Mouse (Mus musculus) megakaryocyte, embryonic 14.5 days (primary cell): ENCODE results near the gene Aanat. TPM values are rescaled to one million over a fixed set of nuclear protein-coding genes. Genes with fewer than 3 reads are reported as not detected.

Experiments used
- H3K27me3 ChIP-seq: replicated peaks from 2 replicates; pipeline ENCODE3; 2012; ENCODE audit warnings: inconsistent platforms
- H3K36me3 ChIP-seq: replicated peaks from 2 replicates; pipeline ENCODE3; 2012; ENCODE audit warnings: low read length, inconsistent platforms, mixed read lengths
- H3K4me1 ChIP-seq: 2 replicates; pipeline ENCODE4 v1.6.1; 2012; ENCODE audit warnings: inconsistent platforms
- H3K4me3 ChIP-seq: replicated peaks from 2 replicates; pipeline ENCODE3; 2012; ENCODE audit warnings: moderate library complexity, mild to moderate bottlenecking, inconsistent platforms
- H3K9me3 ChIP-seq: 2 replicates; pipeline ENCODE4 v1.6.1; 2012; ENCODE audit warnings: inconsistent platforms
- FLI1 ChIP-seq: IDR thresholded peaks from 2 replicates; pipeline ENCODE4 v1.6.1; 2012; ENCODE audit warnings: low read length, inconsistent platforms, mixed read lengths
- GATA1 ChIP-seq: IDR thresholded peaks from 3 replicates; pipeline ENCODE4 v1.6.1; 2012; ENCODE audit warnings: mixed read lengths, low read length, inconsistent platforms, borderline replicate concordance
- polyA plus RNA-seq: library from polyadenylated mRNA; stranded (reverse); fragments of >175 nt; gene quantifications from 2 replicates; pipeline ENCODE4 v1.2.3, GENCODE M21; 2012; ENCODE audit warnings: low replicate concordance; ENCODE audit not compliant: insufficient read depth

The Aanat gene
- polyA plus RNA-seq, 1 experiment: 0.21 TPM

GRCm38 (mm10) chr11:116589574-116589973, 3.3 kb downstream of the Aanat start:
- peaks cover 57% of the 10 kb centered on the region for H3K4me1 ChIP-seq
- peaks cover 61% of the 10 kb centered on the region for H3K27me3 ChIP-seq
- H3K4me3 ChIP-seq: no peak overlapping the region
- H3K9me3 ChIP-seq: no peaks in the 10 kb centered on the region
- TF ChIP-seq GATA1 (no peak), FLI1 (no peak)
- peaks cover 26% of the 10 kb centered on the region for H3K36me3 ChIP-seq

GRCm38 (mm10) chr11:116591621-116592020, 5.4 kb downstream of the Aanat start:
- TF ChIP-seq GATA1 (no peak), FLI1 (no peak)
- Histone ChIP-seq H3K4me1 (peaks cover 51% of the 10 kb centered on the region), H3K4me3 (no peak overlapping the region), H3K9me3 (no peaks in the 10 kb centered on the region), H3K36me3 (peaks cover 43% of the 10 kb centered on the region), H3K27me3 (peaks cover 47% of the 10 kb centered on the region)

- Histone ChIP-seq H3K4me1 (peaks cover 50% of the 10 kb centered on the region), H3K4me3 (no peak overlapping the region), H3K36me3 (peaks cover 51% of the 10 kb centered on the region), H3K9me3 (no peaks in the 10 kb centered on the region), H3K27me3 (peaks cover 44% of the 10 kb centered on the region)
- TF ChIP-seq FLI1: no peak
- TF ChIP-seq GATA1: no peak
Measured at GRCm38 (mm10) chr11:116592428-116592827, 6.2 kb downstream of the Aanat start.

GRCm38 (mm10) chr11:116593345-116593744, 7.1 kb downstream of the Aanat start:
- Histone ChIP-seq H3K4me1 (peaks cover 47% of the 10 kb centered on the region), H3K27me3 (peaks cover 35% of the 10 kb centered on the region), H3K9me3 (no peaks in the 10 kb centered on the region), H3K36me3 (peaks cover 60% of the 10 kb centered on the region), H3K4me3 (no peak overlapping the region)
- TF ChIP-seq GATA1 (no peak), FLI1 (no peak)

GRCm38 (mm10) chr11:116596766-116597165, 10.5 kb downstream of the Aanat start:
- TF ChIP-seq GATA1: no peak
- TF ChIP-seq FLI1: no peak
- peaks cover 25% of the 10 kb centered on the region for H3K4me1 ChIP-seq
- H3K9me3 ChIP-seq: no peaks in the 10 kb centered on the region
- peaks cover 93% of the 10 kb centered on the region for H3K36me3 ChIP-seq
- H3K4me3 ChIP-seq: no peak overlapping the region
- peaks cover 12% of the 10 kb centered on the region for H3K27me3 ChIP-seq

- Histone ChIP-seq H3K36me3 (peaks cover 97% of the 10 kb centered on the region), H3K4me1 (peaks cover 12% of the 10 kb centered on the region; the same call in 1 of the 2 replicates)
- TF ChIP-seq GATA1 (no peak), FLI1 (no peak)
Measured at GRCm38 (mm10) chr11:116598193-116598592, 12.0 kb downstream of the Aanat start.

GRCm38 (mm10) chr11:116599230-116599629, 13.0 kb downstream of the Aanat start:
- TF ChIP-seq GATA1 (no peak), FLI1 (no peak)
- peaks cover 97% of the 10 kb centered on the region for H3K36me3 ChIP-seq
- peaks cover 17% of the 10 kb centered on the region for H3K4me1 ChIP-seq
- peaks cover 4% of the 10 kb centered on the region for H3K27me3 ChIP-seq
- H3K4me3 ChIP-seq: no peak overlapping the region
- H3K9me3 ChIP-seq: no peaks in the 10 kb centered on the region

More at GRCm38 (mm10) chr11:116598193-116598592, 12.0 kb downstream of the Aanat start:
- Histone ChIP-seq H3K9me3 (no peaks in the 10 kb centered on the region), H3K4me3 (no peak overlapping the region), H3K27me3 (peaks cover 7% of the 10 kb centered on the region)

- no peaks in the 10 kb centered on the region for H3K9me3 ChIP-seq
- H3K27me3 ChIP-seq: peaks cover 4% of the 10 kb centered on the region
- H3K4me1 ChIP-seq: peaks cover 33% of the 10 kb centered on the region
- TF ChIP-seq GATA1: no peak
- peaks cover 100% of the 10 kb centered on the region for H3K36me3 ChIP-seq
- no peak overlapping the region for H3K4me3 ChIP-seq
Measured at GRCm38 (mm10) chr11:116601166-116601565, 14.9 kb downstream of the Aanat start.

GRCm38 (mm10) chr11:116602043-116602442, 15.8 kb downstream of the Aanat start:
- TF ChIP-seq FLI1: no peak
- no peak for TF ChIP-seq GATA1
- Histone ChIP-seq H3K4me1 (peaks cover 37% of the 10 kb centered on the region), H3K36me3 (peaks cover 100% of the 10 kb centered on the region), H3K4me3 (no peak overlapping the region), H3K27me3 (peaks cover under 1% of the 10 kb centered on the region), H3K9me3 (no peaks in the 10 kb centered on the region)

- TF ChIP-seq FLI1 (no peak), GATA1 (no peak)
- Histone ChIP-seq H3K9me3 (no peaks in the 10 kb centered on the region), H3K36me3 (peaks cover 99% of the 10 kb centered on the region), H3K4me3 (no peak overlapping the region), H3K27me3 (no peaks in the 10 kb centered on the region), H3K4me1 (peaks cover 47% of the 10 kb centered on the region)
Measured at GRCm38 (mm10) chr11:116603339-116603738, 17.1 kb downstream of the Aanat start.

- Histone ChIP-seq H3K4me3 (no peak overlapping the region), H3K4me1 (peaks cover 54% of the 10 kb centered on the region)
Measured at GRCm38 (mm10) chr11:116604097-116604496, 17.9 kb downstream of the Aanat start.

More at GRCm38 (mm10) chr11:116604097-116604496, 17.9 kb downstream of the Aanat start:
- no peak for TF ChIP-seq FLI1
- TF ChIP-seq GATA1: no peak
- no peaks in the 10 kb centered on the region for H3K27me3 ChIP-seq
- no peaks in the 10 kb centered on the region for H3K9me3 ChIP-seq
- peaks cover 99% of the 10 kb centered on the region for H3K36me3 ChIP-seq
